Mouse (Mus musculus) telencephalon, adult 2 months (tissue): ENCODE measurements around the gene Coq8a.

ENCODE experiments used
- DNase-seq: peaks from one replicate; pipeline ENCODE4 v3.0.0-alpha.2; 2011; ENCODE audit warnings: low read depth, low spot score

Coq8a gene

DNA sequence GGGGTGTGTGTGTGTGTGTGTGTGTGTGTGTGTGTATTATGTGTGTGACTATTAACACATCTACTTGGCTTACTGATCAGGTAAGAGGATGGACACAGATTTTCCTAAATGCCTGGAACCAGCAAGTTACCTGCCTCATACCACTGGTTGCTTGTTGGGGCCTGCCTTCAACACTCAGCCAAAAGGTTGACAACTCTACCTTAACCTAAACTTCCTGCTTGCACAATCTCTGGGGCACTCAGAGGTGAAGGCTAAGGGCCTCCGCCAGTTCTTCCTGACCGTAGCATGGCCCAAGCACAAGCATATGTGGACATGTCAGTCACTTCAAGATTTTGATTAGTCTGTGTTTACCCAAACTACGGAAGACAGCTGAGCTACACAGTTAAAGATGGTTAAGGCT lies 1.4 kb downstream of the Coq8a start:
- no peak for DNase-seq

DNA sequence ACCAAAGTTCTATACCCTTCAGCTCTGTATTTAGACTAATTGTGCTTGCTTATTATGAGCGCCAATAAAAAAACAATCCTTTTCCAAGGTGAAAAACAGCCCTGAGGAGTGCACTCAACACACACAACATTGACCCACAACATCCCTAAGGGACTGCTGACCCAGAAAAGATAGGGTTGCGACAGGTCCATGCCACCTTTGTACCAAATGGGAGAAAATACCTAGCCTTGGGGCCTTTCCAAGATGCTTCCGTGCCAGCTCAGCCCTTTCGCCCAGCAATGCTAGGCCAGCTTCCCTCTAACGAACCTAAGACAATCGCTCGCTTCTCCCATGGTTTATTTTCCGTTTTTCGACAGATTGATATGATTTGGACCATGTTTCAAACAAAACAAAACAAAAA lies 2.9 kb downstream of the Coq8a start:
- DNase-seq = no peak

DNA sequence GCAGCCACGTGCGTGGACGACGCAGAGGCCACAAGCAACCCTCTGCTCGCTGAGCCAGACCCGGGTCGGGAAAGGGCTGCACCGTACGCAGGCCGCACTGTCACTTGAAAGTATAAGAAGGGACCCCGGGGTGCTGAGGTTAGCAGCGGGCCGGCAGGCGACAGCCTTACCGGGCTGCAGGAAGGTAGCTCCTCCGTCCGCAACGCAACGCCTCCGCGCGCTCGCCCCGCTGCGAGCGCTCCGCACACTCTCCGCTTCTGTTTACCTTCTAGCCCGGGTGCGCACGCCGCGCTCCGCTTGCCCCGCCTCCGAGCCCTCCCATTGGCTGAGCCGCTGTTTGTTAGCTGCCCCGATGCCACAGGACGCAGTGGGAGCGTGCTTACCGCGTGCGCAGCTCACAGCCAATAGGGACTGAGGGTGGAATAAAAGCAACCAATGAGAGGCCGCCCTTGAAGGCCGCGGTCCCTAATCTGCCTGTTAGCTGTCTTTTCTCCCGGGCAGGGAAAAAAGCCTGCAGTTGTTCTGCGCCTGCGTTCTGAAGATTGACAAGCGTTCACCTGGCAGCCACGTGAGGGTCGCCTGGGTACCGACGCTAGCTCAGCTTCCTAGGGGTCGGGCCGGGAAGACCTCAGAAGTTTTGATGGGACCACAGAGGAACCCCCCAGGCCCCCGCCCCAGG lies 3.6 kb downstream of the Coq8a start:
- peak; percentile 98 for DNase-seq

DNA sequence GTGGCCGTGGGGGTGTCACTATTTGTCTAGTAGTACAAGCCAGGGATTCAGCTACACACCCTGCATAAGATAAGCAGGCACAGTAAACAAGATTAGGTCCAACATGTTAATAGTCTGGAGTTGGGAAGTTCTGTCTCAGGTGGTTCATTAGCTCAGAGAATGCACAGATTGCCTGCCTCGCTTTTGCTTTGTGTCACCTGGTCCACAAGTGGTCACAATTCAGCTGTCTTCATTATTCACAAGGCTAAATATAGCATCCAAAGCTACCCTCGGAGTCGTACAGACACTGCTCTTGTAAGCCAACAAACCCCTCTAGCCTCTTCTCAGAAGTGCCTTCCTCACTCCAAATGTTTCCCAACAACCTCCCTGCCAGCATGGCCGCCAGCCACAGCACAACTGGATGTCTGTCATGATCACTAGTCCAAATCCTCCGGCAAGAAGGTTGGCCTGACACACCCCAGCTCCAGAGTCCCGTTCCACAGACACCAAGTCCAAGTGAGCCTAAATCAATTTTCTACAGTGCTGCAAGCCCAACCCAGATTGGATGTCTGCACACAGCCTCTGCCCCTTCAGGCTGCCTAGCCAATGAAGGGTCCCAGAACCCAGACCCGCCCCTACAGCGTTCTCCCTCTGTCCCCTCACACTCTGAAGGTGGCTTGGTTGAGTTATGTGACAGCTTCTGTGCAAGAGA lies 4.5 kb downstream of the Coq8a start:
- DNase-seq = no peak

DNA sequence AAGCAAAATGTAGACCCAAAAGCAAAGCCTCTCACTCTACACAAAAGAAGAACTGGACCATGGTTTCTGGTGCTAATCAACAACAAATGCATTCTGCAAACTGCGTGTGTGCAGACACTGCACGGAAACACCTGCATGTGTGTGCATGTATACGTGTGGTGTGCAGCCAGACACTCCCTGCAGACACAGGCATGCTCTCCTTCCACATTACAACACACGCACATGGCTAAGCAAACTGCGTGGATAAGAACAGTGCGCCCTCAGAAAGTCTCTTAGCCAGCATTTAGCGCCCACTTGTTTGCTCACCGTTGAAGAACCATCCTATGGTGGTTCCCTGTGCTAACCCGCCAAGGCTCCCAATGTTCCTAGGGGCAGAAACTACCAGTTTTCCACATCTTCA lies 5.4 kb downstream of the Coq8a start:
- DNase-seq = no peak

DNA sequence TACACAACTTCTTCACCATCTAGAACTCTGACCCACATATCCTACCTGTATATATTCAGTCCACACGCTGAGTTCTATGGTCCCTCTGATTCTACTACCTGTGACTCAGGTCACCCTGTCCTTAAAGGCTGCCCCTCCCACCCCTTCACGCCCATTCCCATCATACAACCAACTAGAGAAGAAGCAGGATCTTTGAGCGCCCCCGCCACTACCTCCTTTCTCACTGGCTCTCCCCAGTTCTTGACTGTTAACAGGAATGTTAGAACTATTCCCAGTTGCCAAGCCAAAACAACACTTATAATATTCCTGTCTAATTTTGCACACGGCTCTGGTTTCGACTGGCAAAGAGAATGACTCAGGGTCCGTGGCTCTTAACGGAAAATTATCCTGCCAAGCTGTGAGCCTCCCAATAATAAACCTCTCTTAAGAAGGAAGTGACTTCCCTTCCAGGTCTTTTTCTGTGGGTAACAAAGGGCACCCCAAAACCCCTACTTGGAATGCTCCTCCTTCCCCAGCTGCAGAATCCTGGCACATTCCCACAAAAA lies 5.9 kb downstream of the Coq8a start:
- DNase-seq = no peak

DNA sequence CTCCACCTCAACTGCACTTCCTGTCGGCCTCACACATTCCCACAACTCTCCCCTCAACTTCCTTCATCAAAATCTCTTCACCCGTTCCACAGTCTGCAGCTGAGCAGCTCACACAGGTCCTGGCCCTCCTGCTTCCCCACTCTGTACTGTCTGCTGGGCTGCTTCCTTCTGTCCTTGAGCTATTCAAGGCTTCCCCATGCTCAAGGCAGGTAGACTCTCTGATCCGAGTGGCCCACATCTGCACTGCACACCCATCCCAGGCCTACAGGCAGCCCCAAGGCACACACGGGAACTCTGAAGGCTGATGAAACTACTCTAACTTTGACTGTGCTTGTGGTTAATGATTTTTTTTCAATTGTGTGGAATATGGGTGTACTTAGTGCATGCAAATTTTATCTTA lies 6.5 kb downstream of the Coq8a start:
- DNase-seq = no peak

DNA sequence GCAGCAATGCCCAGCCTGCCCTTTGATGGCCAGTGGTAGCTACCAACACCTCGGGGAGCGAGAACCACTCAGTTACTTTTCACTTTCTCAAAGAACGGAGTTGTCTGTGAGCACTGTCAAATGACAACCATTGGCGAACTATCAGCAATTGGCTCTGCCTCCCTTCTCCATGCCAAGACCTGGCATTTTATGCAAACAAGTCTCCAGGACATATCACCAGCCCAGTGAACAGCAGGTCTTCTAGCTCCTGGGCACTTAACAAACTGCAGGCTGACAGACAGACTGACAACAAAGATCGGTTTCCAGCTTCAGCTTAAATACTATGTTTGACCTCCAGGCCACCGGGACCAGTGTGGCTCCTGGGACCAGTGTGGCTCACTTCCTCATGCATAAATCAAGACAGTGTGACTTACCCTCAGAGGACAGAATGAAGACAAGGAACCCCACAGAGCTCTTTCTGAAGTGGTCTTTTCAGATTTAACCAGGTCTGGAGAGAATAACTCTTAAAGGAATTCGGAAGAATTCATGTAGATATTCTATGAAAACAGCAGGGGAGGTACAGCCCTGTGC lies 7.7 kb downstream of the Coq8a start:
- no peak for DNase-seq

DNA sequence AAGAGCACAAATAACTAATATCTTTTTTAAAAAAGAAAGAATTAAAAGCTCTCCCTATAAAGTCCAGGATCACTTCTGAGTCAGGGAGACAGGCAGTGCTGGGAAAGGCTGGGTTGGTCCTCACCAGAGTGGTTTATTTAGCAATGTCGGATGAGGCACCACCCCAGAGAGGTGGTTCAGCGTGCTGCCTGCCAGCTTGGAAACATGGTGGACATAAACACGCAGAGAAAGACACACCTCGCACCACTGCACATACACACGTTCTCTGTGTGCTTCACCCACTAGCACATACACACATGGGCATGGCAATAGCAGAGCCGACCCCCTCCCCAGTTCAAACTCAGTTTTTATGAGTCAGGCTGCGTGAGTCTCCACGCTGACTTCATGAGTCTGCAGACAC lies 8.3 kb downstream of the Coq8a start:
- DNase-seq = no peak

DNA sequence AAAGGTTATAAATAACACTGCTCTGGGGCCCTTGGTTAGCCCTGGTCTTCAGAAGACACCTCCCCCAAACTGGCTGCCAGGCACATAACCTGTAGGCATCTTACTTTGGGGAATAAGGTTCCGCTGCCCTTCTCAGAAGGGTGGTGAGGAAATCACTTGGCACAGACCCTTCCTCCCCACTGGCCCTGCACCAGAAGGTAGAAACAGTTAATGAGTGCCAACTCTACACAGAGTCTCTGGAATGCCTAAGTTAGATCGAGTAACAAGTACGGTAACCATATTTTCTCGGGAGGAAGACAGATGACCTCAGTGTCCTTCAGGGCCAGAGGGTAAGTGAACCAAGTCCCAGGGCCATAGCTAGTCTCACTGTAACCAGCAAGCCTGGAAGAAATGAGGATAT lies 10.5 kb downstream of the Coq8a start:
- no peak for DNase-seq

DNA sequence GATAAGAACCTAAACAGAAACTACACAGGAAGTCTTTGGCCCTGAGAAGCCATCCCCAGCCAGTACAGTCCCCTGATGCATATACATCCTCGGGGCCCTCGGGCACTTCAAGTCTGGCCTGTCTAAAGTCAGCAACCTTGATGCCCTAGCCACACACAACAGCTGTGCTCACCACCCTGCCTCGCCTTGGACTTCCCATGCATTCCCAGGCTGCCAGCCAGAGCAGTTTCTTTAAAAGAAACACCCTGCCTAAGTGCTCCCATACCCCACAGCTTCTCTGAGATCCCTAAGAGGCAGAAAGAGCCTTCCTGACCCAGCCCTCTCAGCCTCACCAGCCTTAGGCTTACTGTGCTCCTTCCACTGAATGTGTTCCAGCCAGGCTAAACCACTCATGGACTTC lies 13.0 kb downstream of the Coq8a start:
- no peak for DNase-seq

DNA sequence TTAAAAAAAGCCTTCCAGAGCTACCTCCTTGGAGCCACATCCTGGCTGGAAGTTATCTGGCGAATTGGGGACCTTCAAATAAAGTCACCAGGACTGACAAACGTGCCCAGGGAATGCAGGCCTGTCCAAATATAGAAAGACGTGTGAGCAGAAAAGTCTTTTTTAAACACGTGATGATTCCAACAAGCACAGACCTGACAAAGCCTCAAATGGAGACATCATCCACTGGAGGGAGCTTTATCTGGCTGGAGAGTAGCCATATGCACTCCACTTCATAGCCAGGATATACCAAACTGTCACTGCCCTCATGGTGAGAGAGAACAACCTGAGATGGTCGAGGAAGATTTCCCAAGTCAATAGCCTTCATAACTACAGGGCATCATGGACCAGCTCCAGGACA lies 13.5 kb downstream of the Coq8a start:
- no peak for DNase-seq

DNA sequence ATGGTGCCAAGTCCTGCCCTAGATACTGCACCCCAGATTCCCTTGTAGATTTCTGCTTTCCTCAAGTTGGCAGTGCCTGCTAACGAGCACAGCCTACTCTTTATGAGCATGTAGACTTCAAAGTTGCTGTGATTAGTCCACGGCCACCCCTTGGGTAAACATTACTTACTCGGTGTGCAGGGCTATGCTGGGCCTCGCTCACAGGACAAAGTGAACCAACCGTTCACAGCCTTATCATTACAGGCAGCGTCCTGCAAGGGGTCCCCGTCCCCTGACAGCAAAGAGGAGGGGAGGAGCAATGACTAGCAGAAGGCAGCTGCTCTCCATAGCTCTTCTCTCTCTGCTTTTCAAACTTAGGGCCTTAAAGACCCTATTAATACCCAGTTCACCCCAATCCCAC lies 14.6 kb downstream of the Coq8a start:
- no peak for DNase-seq

DNA sequence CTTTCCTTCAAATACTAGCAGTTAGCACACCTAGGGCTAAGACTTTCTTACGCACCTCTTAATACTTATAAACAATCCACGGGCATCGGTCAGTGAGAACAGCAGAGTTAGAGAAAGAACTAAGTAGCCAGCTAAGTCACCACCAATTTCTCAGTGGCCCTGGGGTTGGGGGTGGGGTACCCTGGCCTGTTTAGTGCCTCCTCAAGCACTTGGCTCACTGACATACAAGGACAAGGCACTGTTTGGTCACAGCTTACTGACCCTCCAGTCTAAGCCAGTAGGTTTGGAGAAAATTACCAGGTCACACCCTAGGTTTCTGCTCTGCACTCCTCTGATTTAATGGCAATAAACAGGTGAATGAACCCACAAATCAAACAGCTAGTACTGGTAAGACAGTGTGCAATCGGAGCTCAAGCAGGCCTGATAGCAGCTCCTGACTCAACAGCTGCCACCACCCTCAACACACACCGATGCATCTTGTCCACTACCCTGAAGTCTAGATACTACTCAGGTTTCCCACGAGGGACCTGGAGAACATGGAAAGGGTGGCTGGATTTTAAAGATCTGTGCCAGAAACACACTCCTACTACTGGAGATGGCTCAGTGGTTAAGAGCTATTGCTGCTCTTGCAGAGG lies 15.8 kb downstream of the Coq8a start:
- no peak for DNase-seq

DNA sequence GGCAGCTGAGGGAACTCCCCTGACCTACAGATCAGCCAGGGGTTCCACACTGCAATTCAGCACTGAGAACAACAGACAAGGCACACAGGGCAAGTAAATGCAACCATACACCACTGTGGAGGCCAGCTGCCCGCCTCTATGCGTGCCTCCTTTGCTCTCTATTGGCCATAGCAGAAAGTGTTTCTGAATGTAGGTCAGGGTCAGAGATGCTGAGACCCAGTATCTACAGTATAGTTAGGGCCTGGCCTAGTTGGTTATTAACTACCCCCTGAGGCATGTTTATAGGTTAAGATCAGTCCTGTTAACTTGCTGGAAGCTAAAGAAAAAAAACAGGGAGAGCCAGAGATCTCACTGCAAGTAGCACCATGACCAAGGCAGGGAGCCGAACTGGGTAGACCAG lies 16.7 kb downstream of the Coq8a start:
- no peak for DNase-seq

DNA sequence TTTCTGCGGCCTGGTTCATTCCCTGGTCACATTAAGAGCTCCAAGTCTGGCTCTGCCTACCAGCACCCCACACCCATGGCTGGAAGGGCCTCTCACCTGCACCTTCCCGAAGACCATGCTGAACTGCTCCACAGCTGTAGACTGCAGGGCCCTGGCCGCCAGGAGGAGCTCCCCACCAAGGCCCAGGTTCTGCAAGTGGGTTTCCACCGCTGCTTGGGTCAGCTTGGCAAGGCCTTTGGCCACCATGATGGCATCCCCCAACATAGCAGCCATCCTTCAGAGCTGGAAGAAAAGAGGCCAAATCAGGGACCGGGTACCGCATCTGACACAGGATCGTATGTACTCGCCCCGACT lies 17.5 kb downstream of the Coq8a start:
- DNase-seq = no peak

DNA sequence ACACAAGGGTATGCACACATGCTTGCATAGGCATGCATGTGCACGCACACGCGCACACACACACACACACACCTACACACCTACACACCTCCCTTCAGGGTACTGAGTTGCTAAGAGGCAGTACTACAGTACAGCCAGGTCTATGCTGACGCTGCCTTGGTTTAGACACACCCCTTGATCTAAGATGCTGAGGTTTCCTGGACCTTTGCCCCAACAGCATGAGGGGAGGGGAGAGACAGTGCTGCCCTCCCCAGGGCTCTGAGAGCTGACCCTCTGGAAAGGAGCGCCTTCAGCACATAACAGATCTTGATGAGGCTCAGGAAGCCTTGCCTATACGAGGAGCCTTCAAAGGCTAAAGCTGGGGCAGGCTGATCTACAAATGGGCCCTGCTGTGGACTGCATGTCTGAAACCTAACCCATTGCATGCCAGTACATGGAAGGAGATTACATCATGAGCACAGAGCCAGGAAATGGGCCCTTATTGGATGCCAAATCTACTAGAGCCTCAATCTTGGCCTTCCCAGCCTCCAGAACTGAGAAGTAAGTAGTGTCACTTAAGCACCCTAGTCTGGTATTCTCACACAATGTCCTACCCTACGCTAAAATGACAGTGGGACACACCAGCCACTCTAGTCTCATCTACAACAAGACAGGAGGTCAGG lies 18.0 kb downstream of the Coq8a start:
- no peak for DNase-seq

DNA sequence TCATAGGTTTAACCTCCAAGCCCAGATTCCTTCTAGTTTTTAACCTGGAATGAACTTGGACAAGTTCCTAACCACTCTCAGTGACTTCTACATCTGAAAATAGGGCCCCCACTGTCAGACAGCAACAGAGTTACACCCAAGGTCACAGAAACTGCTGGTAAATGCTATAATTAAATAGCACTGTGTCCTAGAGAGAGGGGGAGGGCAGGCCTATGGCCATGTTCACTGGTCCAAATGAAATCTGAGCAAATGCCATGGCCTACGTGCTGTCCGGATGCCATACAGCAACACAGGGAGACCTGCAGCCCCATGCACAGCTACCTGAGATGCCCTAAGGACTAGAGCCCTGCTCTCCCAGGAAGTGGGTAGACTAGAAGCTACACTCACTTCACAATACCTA lies 19.6 kb downstream of the Coq8a start:
- DNase-seq = no peak

DNA sequence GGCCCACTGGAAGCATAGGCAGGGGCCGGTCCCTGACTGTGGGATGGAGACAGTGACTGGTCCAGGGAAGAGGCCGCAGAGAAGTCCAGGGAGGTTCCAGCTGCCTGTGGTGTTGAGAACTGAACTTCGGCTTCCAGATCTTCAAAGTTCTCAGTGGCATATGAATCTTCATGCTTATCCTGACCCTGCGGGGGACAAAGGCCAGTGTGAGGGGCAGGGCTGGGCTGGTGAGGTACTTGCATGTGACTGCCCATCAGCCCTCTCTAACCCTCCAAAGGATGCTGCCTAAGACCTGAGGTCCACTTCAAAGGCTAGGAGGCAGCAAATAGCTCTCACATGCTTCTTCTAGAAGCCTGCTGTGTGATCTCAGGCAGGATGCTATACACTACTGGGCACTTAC lies 20.3 kb downstream of the Coq8a start:
- no peak for DNase-seq

DNA sequence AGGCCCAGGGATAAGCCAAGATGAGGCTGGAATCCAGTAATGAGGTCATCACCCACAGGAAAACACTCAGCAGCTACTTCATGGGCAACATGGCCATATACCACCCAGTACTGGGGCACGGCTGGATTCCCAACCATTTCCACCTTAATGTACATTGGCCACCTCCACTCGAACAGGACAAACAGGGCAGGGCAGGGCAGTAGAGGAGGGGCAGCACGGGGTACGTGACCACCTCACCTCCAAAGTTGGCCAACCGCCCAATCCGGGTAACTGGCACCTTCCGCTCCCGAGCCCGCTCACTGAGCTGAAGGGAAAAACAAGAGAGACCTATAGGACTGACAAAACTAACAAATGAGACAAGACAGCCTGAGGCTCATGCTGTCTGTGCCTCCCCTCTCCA lies 21.1 kb downstream of the Coq8a start:
- no peak for DNase-seq

DNA sequence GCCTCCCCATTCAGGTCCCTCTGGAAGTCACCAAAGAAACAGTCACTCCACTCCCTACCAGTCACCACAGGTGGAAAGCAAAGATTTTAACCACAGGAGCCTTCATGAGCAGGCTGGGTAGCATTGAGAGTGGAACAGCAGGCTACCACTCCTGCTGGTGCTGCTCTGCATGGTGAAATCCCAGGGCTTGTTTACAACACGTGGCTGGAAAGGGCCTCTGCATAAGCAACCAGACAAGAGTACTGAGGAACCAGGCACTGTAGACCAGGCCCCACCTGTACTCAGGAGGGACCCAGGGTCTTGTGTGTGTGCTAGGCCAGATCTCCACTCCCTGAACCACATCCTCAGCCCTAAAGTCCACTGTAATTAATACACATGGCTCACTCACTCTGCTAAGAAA lies 22.6 kb downstream of the Coq8a start:
- no peak for DNase-seq

DNA sequence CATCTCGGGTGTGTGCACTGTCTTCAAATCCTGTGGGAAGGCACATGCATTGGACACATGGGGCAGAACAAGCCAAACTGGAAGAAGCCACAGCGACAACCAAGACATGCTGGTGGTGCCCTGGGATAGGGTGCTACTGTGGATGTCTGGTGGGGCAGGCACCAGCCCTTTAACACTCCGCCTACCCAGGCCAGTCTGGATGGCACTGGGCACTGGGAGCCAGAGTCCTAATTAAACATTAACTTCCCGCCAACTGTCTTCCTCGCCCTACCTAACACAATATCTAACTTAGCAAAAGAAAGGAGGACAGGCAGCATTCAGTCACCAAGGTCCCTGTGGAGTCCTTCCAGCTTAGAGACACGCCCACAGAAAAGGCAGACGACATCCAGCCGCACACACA lies 23.8 kb downstream of the Coq8a start:
- no peak for DNase-seq
